Mouse (Mus musculus) heart, postnatal 10 days (tissue): ENCODE measurements around the gene Erc1. TPM values are rescaled to one million over a fixed set of nuclear protein-coding genes. Genes with fewer than 3 reads are reported as not detected.
A peak's percentile ranks its signal among the peaks of the same experiment; 100 is the strongest.

ENCODE experiments used
- DNase-seq, 2 experiments: peaks; one replicate each; pipeline ENCODE4 v3.0.0; 2021
- intact Hi-C: fragments of 180-260 bp; cut with DNase I; formaldehyde crosslinking; loops from one replicate; pipeline ENCODE4 v1.15.1; 2025
- total RNA-seq, 2 experiments: library from RNA; stranded (reverse); gene quantifications; 2 replicates each; pipeline ENCODE4 v1.2.3; 2021

The Erc1 gene
- total RNA-seq, 2 experiments from 2014 or later, result 38.5 to 46.4 TPM

DNA sequence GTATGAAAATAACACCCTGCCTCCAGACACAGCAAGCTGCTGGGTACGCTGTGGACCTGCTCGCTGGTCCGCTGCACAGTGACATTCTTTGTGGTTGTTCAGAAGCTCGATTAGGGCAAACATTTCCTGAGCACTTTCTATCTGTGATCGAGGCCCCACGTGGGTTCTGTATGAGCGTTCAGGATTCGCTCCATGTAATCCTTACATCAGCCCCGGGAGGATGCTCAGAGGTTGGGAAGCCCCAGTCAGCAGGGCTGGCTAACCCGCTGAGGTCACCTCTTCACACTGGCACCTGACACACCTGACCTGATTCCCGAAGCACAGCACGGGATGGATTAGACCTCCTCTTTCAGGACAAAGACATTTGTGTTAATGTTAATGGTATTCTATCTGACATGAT lies 312.1 kb downstream of the Erc1 start:
- intact Hi-C loops, result no loop called here
- DNase-seq, result no peak

DNA sequence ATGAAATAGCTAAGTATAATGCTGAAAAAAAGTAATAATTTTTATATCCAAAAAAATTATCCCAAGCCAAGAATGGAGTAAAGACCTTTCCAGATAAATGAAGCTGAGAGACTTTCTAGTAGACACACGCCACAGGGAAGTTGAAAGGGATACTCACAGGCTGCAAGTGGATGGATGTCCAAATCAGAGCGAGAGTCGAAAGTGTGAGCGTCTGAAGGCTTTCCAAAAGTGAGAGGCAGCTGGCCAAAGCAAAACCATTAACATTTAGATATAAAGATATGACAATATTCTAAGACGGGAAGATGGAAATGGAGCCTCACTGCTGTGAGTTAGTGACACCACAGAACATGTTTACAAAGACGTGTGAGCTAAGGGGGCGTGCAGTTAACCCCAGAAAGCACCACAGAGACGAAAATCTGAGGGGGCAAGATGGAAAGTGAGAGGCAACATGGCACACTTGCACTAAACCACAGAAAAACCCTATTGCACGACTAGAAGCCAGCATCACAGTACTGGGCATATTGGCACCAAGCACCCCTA lies 314.7 kb downstream of the Erc1 start:
- DNase-seq, result no peak
- intact Hi-C loops, result no loop called here

DNA sequence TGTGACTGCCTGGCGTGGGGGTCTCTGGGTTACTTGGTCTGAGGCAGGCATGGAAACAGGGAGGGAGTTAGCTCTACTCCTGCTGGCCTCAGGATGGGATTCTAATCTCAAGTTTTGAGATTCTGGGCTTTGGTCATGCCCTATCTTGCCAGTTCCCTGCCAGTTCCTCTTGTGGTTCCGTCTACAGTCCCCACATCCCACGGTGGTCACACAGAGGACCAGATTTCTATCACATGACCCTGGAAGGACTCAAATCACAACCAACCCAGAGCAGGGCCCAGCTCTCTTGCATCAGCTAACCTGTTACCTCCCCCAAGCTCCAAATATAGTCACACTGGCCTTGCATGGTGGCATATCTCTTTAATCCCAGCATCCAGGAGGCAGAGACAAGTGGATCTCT lies 318.3 kb downstream of the Erc1 start:
- intact Hi-C loops, result no loop called here
- no peak for DNase-seq

DNA sequence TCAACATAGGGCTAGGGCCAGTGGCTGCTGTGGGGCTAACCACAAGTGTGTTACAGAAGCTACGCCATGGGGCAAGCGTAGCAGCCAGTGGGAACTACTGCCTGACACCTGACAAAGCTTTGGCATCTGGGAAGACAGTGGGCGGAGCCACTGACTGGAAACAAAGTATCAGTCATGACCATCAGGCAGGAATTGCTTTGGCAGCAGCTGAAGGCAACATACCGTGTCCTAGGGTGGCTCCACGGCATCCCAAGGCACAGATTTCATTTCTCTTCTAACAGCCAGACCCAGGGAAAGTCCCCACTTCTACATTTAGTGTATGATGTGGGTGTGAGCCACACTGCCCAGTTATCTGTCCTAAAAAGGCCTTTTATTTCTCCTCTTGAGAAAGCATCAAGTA lies 321.5 kb downstream of the Erc1 start:
- DNase-seq, result peak; percentile 37 to 52
- intact Hi-C loops, result no loop called here

DNA sequence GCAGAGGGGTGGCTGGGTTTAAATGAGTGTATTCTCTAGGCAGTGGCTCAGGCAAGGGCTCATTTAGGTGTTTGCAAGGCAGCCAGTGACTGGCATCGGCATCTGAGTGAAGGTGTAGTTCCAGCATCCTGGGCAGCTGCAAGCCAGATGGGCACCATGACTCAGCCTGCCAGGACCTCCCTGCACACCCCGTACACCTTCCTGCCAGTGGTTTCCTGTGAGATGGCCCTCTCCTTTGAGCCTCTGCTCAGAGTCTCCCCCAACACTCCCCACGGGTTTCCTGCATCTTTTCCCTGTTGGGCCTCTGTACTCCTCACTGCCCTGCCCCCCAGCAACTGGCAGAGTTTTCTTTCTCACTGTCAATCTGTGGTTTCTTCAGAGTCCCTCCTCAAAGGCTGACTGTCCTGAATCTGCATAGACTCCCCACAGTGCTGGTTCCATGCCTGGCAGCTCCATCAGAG lies 326.0 kb downstream of the Erc1 start:
- no peak for DNase-seq
- intact Hi-C loops, result no loop called here

DNA sequence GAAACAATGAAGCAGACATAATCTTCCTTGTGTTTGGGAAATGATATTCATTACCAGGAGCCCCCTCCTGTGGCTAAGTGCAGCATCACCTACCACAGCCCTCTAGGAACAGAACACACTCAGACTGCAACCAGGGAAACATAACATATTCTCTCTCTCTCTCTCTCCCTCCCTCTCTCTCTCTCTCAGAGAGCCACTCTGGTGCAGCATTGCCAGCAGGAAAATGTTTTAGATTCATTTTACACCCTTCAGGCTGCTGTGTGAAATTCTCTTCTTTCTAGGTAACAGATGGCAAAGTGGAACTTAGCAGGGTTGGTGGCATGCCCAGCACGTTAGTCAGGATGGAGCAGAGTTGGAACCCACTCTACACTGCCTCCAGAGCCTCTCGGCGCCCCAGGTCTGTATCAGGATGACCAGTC lies 326.5 kb downstream of the Erc1 start:
- intact Hi-C loops, result no loop called here
- DNase-seq, result no peak

Other genes with a start within 250 kb of the Erc1 start
- 10 to 100 TPM; 13.3 to 14.8 TPM for gene Rad52, start 54.5 kb upstream of the Erc1 start, total RNA-seq
- gene Wnk1, start 190.5 kb upstream of the Erc1 start, total RNA-seq, result 100 to 1,000 TPM; 320 to 335 TPM
- not detected for gene Ninj2, start 245.2 kb upstream of the Erc1 start, total RNA-seq